In genomic region chr4:110132061-110132460, GRCm38 (mm10) we compare ENCODE assay signal across 16 mouse cellular contexts.
DNase-seq lines count a peak whose midpoint lies in the region; ATAC-seq and TF ChIP-seq lines count a peak whose summit lies in the region.
"Had no signal": no experiment of that assay in that cellular context is flagged by ENCODE, and none has a peak within 500 bp of the region (broad histone marks: within the 10 kb centered on the region; RNA-seq: fewer than 3 reads in every experiment).

No protein-coding gene starts in this region.

- TF ChIP-seq EP300 in heart, adult 2 months (IDR thresholded peaks at IDR 0.05; ENCODE audit: insufficient read depth, low read depth, low read length): no peak

- peak; percentile 22 to 27 for DNase-seq in heart, postnatal 10 days
- DNase-seq in heart, adult 2 months: no peak
- DNase-seq in ovary, postnatal 14 days (ENCODE audit: low spot score): peak; percentile 3
- no peak for DNase-seq in ovary, adult 18-20 months (ENCODE audit: low spot score)
- DNase-seq in embryonic facial prominence, embryonic 10.5 days (ENCODE audit: low spot score): peak; percentile 55
- DNase-seq in midbrain, postnatal 0 days (ENCODE audit: low spot score): no peak
- no peak for DNase-seq in right cerebral cortex, postnatal 4 days
- DNase-seq in frontal cortex, postnatal 10 days (ENCODE audit: low spot score in 2 of 2): no peak
- DNase-seq: B cell, adult 2 months; cerebellum, postnatal 25 days; gastrocnemius, postnatal 10 days; heart, postnatal 36 days; lung, adult 18-20 months had no signal

- no peak overlapping the region for H3K4me3 ChIP-seq in heart, adult 2 months
- H3K4me3 ChIP-seq in embryonic facial prominence, embryonic 10.5 days: no peak overlapping the region
- H3K4me3 ChIP-seq in midbrain, postnatal 0 days (ENCODE audit: low read depth, low read length): no peak overlapping the region
- H3K4me3 ChIP-seq: forebrain, embryonic 15.5 days; limb, embryonic 12.5 days had no signal

- no peak for TF ChIP-seq CTCF in heart, adult 2 months (IDR thresholded peaks at IDR 0.05)
- TF ChIP-seq CTCF in midbrain, postnatal 0 days (IDR thresholded peaks at IDR 0.05): no peak

- TF ChIP-seq POLR2A in heart, adult 2 months (IDR thresholded peaks at IDR 0.05; ENCODE audit: insufficient read depth, low read depth, low read length): no peak

- no peaks in the 10 kb centered on the region for H3K79me2 ChIP-seq in heart, adult 2 months (replicated peaks; ENCODE audit: control insufficient read depth, insufficient read depth, low read length)

- no peaks in the 10 kb centered on the region for H3K9me3 ChIP-seq in embryonic facial prominence, embryonic 10.5 days
- no peaks in the 10 kb centered on the region for H3K9me3 ChIP-seq in midbrain, postnatal 0 days (ENCODE audit: low read length)
- H3K9me3 ChIP-seq: forebrain, embryonic 15.5 days; limb, embryonic 12.5 days had no signal

- H3K36me3 ChIP-seq in heart, adult 2 months (ENCODE audit: control insufficient read depth, insufficient read depth, low read length): no peaks in the 10 kb centered on the region
- H3K36me3 ChIP-seq in embryonic facial prominence, embryonic 10.5 days (replicated peaks): no peaks in the 10 kb centered on the region
- H3K36me3 ChIP-seq in midbrain, postnatal 0 days (ENCODE audit: insufficient read depth, low read length): no peaks in the 10 kb centered on the region
- H3K36me3 ChIP-seq: forebrain, embryonic 15.5 days; limb, embryonic 12.5 days had no signal

- intact Hi-C loops in heart, postnatal 10 days (cut with DNase I): no loop called here
- intact Hi-C loops in heart, adult 2 months (cut with DNase I): no loop called here

- 54% methylated on average over 4 of the region's 4 CpGs for WGBS in heart, adult 2 months
- 63% methylated on average over 4 of the region's 4 CpGs for WGBS in embryonic facial prominence, embryonic 10.5 days
- 70% methylated on average over 4 of the region's 4 CpGs for WGBS in midbrain, postnatal 0 days

- no peak overlapping the region for H3K9ac ChIP-seq in heart, adult 2 months (ENCODE audit: low read depth, low read length)
- H3K9ac ChIP-seq in midbrain, postnatal 0 days (replicated peaks; ENCODE audit: low read length, poor library complexity, severe bottlenecking): no peak overlapping the region
- H3K9ac ChIP-seq: forebrain, embryonic 15.5 days; limb, embryonic 12.5 days had no signal

- H3K4me1 ChIP-seq in heart, adult 2 months (ENCODE audit: control insufficient read depth, insufficient read depth, low read length): no peaks in the 10 kb centered on the region
- H3K4me1 ChIP-seq in embryonic facial prominence, embryonic 10.5 days: peaks cover 49% of the 10 kb centered on the region
- H3K4me1 ChIP-seq in midbrain, postnatal 0 days (ENCODE audit: insufficient read depth, low read length): no peaks in the 10 kb centered on the region

- H3K27ac ChIP-seq in heart, adult 2 months: no peak overlapping the region
- no peak overlapping the region for H3K27ac ChIP-seq in embryonic facial prominence, embryonic 10.5 days (replicated peaks)
- no peak overlapping the region for H3K27ac ChIP-seq in midbrain, postnatal 0 days (ENCODE audit: low read depth, low read length)
- H3K27ac ChIP-seq: forebrain, embryonic 15.5 days; limb, embryonic 12.5 days had no signal

- ATAC-seq in midbrain, postnatal 0 days (ENCODE audit: low FRiP score): no peak
- ATAC-seq: forebrain, embryonic 15.5 days; inflammation-experienced regulatory T-cells, adult 6 months had no signal

- no peaks in the 10 kb centered on the region for H3K27me3 ChIP-seq in heart, adult 2 months (ENCODE audit: control insufficient read depth, insufficient read depth, low read length)
- H3K27me3 ChIP-seq in embryonic facial prominence, embryonic 10.5 days (replicated peaks; ENCODE audit: low read depth, poor library complexity, severe bottlenecking): no peaks in the 10 kb centered on the region
- H3K27me3 ChIP-seq in midbrain, postnatal 0 days (ENCODE audit: insufficient read depth, low read length): no peaks in the 10 kb centered on the region
- H3K27me3 ChIP-seq: forebrain, embryonic 15.5 days; limb, embryonic 12.5 days had no signal

- no peak overlapping the region for H3K4me2 ChIP-seq in midbrain, postnatal 0 days (ENCODE audit: low read depth, low read length, poor library complexity, severe bottlenecking)
- H3K4me2 ChIP-seq: forebrain, embryonic 15.5 days; limb, embryonic 12.5 days had no signal

Comparison
In these comparisons a context has a peak if more than half of its experiments do, and no peak if none do; other contexts are left out.
1. DNase-seq: peak in heart, postnatal 10 days (2 of 2), ovary, postnatal 14 days (single experiment) and embryonic facial prominence, embryonic 10.5 days (single experiment); none in heart, adult 2 months (0 of 2), ovary, adult 18-20 months (single experiment), midbrain, postnatal 0 days (single experiment), right cerebral cortex, postnatal 4 days (single experiment) and frontal cortex, postnatal 10 days (0 of 2).